Mouse (Mus musculus) liver, adult 2 months (tissue): ENCODE data around the gene Ppp1r15b. TPM values are rescaled to one million over a fixed set of nuclear protein-coding genes. Genes with fewer than 3 reads are reported as not detected.

Experiments
- DNase-seq: peaks from one replicate; pipeline ENCODE4 v3.0.0-alpha.2; 2011; ENCODE audit warnings: low read depth, low spot score; ENCODE audit errors: extremely low read depth
- H3K27ac ChIP-seq: fragments of 200-500 bp; replicated peaks from 2 replicates; pipeline ENCODE4 v1.5.1; 2012; ENCODE audit warnings: low read depth, mild to moderate bottlenecking, control low read depth, inconsistent platforms, low read length; ENCODE audit not compliant: insufficient read depth
- H3K27me3 ChIP-seq: fragments of 200-500 bp; 2 replicates; pipeline ENCODE4 v1.6.1; 2012; ENCODE audit warnings: mild to moderate bottlenecking, moderate library complexity, low read length, inconsistent platforms; ENCODE audit not compliant: control insufficient read depth, insufficient read depth
- H3K36me3 ChIP-seq: fragments of 200-500 bp; 2 replicates; pipeline ENCODE4 v1.6.1; 2012; ENCODE audit warnings: low read length, inconsistent platforms; ENCODE audit not compliant: control insufficient read depth, insufficient read depth
- H3K4me1 ChIP-seq: fragments of 200-500 bp; 2 replicates; pipeline ENCODE4 v1.6.1; 2011; ENCODE audit warnings: low read length; ENCODE audit not compliant: control insufficient read depth, insufficient read depth
- H3K4me3 ChIP-seq: fragments of 200-500 bp; 2 replicates; pipeline ENCODE4 v1.5.1; 2011; ENCODE audit warnings: low read depth, mild to moderate bottlenecking, control low read depth, low read length, moderate library complexity; ENCODE audit not compliant: insufficient read depth
- H3K79me2 ChIP-seq: fragments of 200-500 bp; 2 replicates; pipeline ENCODE4 v1.6.1; 2012; ENCODE audit warnings: inconsistent platforms, mild to moderate bottlenecking, low read length, moderate library complexity; ENCODE audit not compliant: control insufficient read depth, insufficient read depth
- H3K9ac ChIP-seq: fragments of 200-500 bp; 2 replicates; pipeline ENCODE4 v1.6.1; 2012; ENCODE audit warnings: low read depth, mild to moderate bottlenecking, control low read depth, inconsistent platforms, low read length
- CTCF ChIP-seq: fragments of 200-500 bp; IDR thresholded peaks from 2 replicates; pipeline ENCODE4 v1.5.1; 2011; ENCODE audit warnings: low read depth, low read length, control low read depth
- POLR2A ChIP-seq: fragments of 200-500 bp; IDR thresholded peaks from 2 replicates; pipeline ENCODE4 v1.6.1; 2011; ENCODE audit warnings: low read length, control low read depth; ENCODE audit not compliant: insufficient read depth; ENCODE audit errors: extremely low read depth
- WGBS: fragments of 180-500 bp; shearing (Covaris S2); methylation state at CpG from one replicate; pipeline ENCODE4 v1.1.7; 2018; 5-methylcytosine and 5-hydroxymethylcytosine counted together
- polyA plus RNA-seq: library from polyadenylated mRNA; depleted of rRNA; stranded (reverse); fragments of >200 nt; gene quantifications from 2 replicates; pipeline ENCODE4 v1.2.3, GENCODE M21; 2012
- total RNA-seq: library from RNA; depleted of rRNA; stranded (reverse); fragments of >200 nt; gene quantifications from 2 replicates; pipeline ENCODE4 v1.2.3, GENCODE M21; 2014

The Ppp1r15b gene
- total and polyA plus RNA-seq, 2 experiments: 24.0 to 43.3 TPM

- DNase-seq: peak; percentile 57
- 80% methylated on average over 5 of the region's 5 CpGs for WGBS
Measured at GRCm38 (mm10) chr1:133118127-133118526, 12.8 kb upstream of the Ppp1r15b start.

GRCm38 (mm10) chr1:133118844-133119243 is 12.1 kb upstream of the Ppp1r15b start:
- WGBS: 21% methylated on average over 3 of the region's 3 CpGs
- TF ChIP-seq CTCF (no peak), POLR2A (no peak)
- DNase-seq: peak; percentile 63
- peaks cover 23% of the 10 kb centered on the region for H3K4me1 ChIP-seq
- no peaks in the 10 kb centered on the region for H3K27me3 ChIP-seq
- no peak overlapping the region for H3K27ac ChIP-seq
- H3K36me3 ChIP-seq: no peaks in the 10 kb centered on the region
- H3K9ac ChIP-seq: no peak overlapping the region
- H3K79me2 ChIP-seq: no peaks in the 10 kb centered on the region
- no peak overlapping the region for H3K4me3 ChIP-seq

More at GRCm38 (mm10) chr1:133118127-133118526, 12.8 kb upstream of the Ppp1r15b start:
- Histone ChIP-seq H3K4me1 (peaks cover 23% of the 10 kb centered on the region), H3K36me3 (no peaks in the 10 kb centered on the region), H3K9ac (no peak overlapping the region), H3K27me3 (no peaks in the 10 kb centered on the region), H3K27ac (no peak overlapping the region), H3K79me2 (no peaks in the 10 kb centered on the region), H3K4me3 (no peak overlapping the region)
- TF ChIP-seq POLR2A (no peak), CTCF (no peak)

GRCm38 (mm10) chr1:133119931-133120712 is 10.8 kb upstream of the Ppp1r15b start:
- Histone ChIP-seq H3K4me3 (no peak overlapping the region), H3K27ac (peak overlapping the region; percentile 100), H3K4me1 (peaks cover 28% of the 10 kb centered on the region), H3K36me3 (no peaks in the 10 kb centered on the region), H3K79me2 (no peaks in the 10 kb centered on the region), H3K27me3 (no peaks in the 10 kb centered on the region), H3K9ac (no peak overlapping the region)
- no peak for TF ChIP-seq POLR2A
- no peak for TF ChIP-seq CTCF
- DNase-seq: peak; percentile 88
- 18% methylated on average over 7 of the region's 7 CpGs for WGBS

- DNase-seq: peak; percentile 86
- TF ChIP-seq CTCF (no peak), POLR2A (no peak)
- Histone ChIP-seq H3K36me3 (no peaks in the 10 kb centered on the region), H3K27ac (peak overlapping the region; percentile 100), H3K4me3 (no peak overlapping the region), H3K79me2 (no peaks in the 10 kb centered on the region), H3K9ac (no peak overlapping the region; the same call in 1 of the 2 replicates), H3K27me3 (no peaks in the 10 kb centered on the region), H3K4me1 (peaks cover 28% of the 10 kb centered on the region)
- 25% methylated on average over 6 of the region's 6 CpGs for WGBS
Measured at GRCm38 (mm10) chr1:133121246-133121645, 9.7 kb upstream of the Ppp1r15b start.

GRCm38 (mm10) chr1:133124137-133124536 is 6.8 kb upstream of the Ppp1r15b start:
- 22% methylated on average over 6 of the region's 6 CpGs for WGBS
- H3K36me3 ChIP-seq: no peaks in the 10 kb centered on the region
- H3K27me3 ChIP-seq: no peaks in the 10 kb centered on the region
- no peak overlapping the region for H3K4me3 ChIP-seq
- H3K79me2 ChIP-seq: no peaks in the 10 kb centered on the region
- H3K9ac ChIP-seq: no peak overlapping the region
- peak overlapping the region; percentile 76 for H3K27ac ChIP-seq
- TF ChIP-seq POLR2A (no peak), CTCF (no peak)
- peaks cover 30% of the 10 kb centered on the region for H3K4me1 ChIP-seq
- peak; percentile 95 for DNase-seq
